Mouse (Mus musculus) lung, postnatal 0 days (tissue): ENCODE data around the gene Cdk17.

Source experiments
- CTCF ChIP-seq: IDR thresholded peaks from 2 replicates; pipeline ENCODE4 v1.5.1; 2016; ENCODE audit warnings: antibody characterized with exemption, mild to moderate bottlenecking
- EP300 ChIP-seq: IDR thresholded peaks from 2 replicates; pipeline ENCODE4 v1.6.1; 2016; ENCODE audit warnings: antibody characterized with exemption, mild to moderate bottlenecking, control low read depth

DNA sequence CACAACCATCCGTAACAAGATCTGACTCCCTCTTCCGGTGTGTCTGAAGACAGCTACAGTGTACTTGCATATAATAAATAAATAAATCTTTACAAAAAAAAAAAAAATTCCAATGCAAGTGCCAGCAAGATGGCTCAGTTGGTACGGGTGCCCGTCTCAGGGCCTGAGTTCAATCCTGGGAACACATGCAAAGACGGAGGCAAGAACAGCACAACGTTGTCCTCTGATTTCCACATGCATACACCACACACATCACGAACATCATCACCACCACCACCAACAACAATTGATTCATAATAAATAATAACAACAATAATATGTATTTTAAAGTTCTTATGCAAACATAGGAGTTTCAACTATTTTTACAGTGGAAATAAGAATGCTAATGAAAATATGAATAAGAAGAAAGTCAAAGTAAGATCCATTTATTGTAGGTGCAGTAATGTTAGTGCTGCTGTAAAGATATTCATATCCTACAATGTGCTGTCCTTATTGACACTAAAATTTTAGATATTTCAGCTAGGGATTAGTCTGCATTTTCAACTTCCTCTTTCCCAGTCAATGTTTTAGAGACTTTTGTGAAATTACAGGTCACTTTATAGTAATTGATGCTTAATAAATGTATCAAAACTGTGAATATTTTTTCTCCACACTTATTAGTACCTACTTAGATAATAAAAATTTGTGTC, 2.4 kb downstream of the Cdk17 start:
- no peak for TF ChIP-seq CTCF
- no peak for TF ChIP-seq EP300
